Mouse (Mus musculus) liver, embryonic 13.5 days (tissue): ENCODE data around the gene Stambp. TPM values are rescaled to one million over a fixed set of nuclear protein-coding genes. Genes with fewer than 3 reads are reported as not detected.

Source experiments
- ATAC-seq: fragments of 200-750 bp; cut with Nextera tagmentation; 2 replicates; pipeline ENCODE4 v1.8.0; 2017; ENCODE audit warnings: low read depth, mild to moderate bottlenecking, moderate number of reproducible peaks, moderate library complexity
- DNase-seq: peaks from one replicate; pipeline ENCODE4 v3.0.0; 2022
- H3K27ac ChIP-seq: fragments of 300-500 bp; sonication (generic); 2 replicates; pipeline ENCODE4 v1.5.1; 2015; ENCODE audit warnings: moderate library complexity, mild to moderate bottlenecking, inconsistent platforms
- H3K27me3 ChIP-seq: fragments of 300-500 bp; sonication (generic); 2 replicates; pipeline ENCODE4 v1.6.1; 2015; ENCODE audit warnings: mild to moderate bottlenecking, inconsistent platforms
- H3K36me3 ChIP-seq: fragments of 300-500 bp; sonication (generic); 2 replicates; pipeline ENCODE4 v1.6.1; 2015; ENCODE audit warnings: mild to moderate bottlenecking, inconsistent platforms
- H3K4me1 ChIP-seq: fragments of 300-500 bp; sonication (generic); replicated peaks from 2 replicates; pipeline ENCODE4 v1.6.1; 2015; ENCODE audit warnings: inconsistent platforms
- H3K4me2 ChIP-seq: fragments of 300-500 bp; sonication (generic); 2 replicates; pipeline ENCODE4 v1.6.1; 2015; ENCODE audit warnings: inconsistent platforms, mild to moderate bottlenecking, moderate library complexity
- H3K4me3 ChIP-seq: fragments of 300-500 bp; sonication (generic); replicated peaks from 2 replicates; pipeline ENCODE4 v1.5.1; 2015; ENCODE audit warnings: mild to moderate bottlenecking, inconsistent platforms
- H3K9ac ChIP-seq: fragments of 300-500 bp; sonication (generic); 2 replicates; pipeline ENCODE4 v1.6.1; 2015; ENCODE audit warnings: mild to moderate bottlenecking, inconsistent platforms
- H3K9me3 ChIP-seq: fragments of 300-500 bp; sonication (generic); replicated peaks from 2 replicates; pipeline ENCODE4 v1.6.1; 2016; ENCODE audit warnings: inconsistent platforms
- WGBS: fragments of 180-500 bp; shearing (Covaris S2); methylation state at CpG from one replicate; pipeline ENCODE4 v1.1.7; 2015; ENCODE audit not compliant: insufficient replicate concordance; 5-methylcytosine and 5-hydroxymethylcytosine counted together
- polyA plus RNA-seq: library from polyadenylated mRNA; unstranded; fragments of >200 nt; fragmentation: Nextera tagmentation; extraction: Ambion mirVana; gene quantifications from 2 replicates; pipeline ENCODE4 v1.2.1, GENCODE M21; 2015

The Stambp gene
- polyA plus RNA-seq, 1 experiment from 2014 or later: 10.8 TPM

GRCm38 (mm10) chr6:83518637-83519036 lies 53.9 kb downstream of the Stambp start:
- Histone ChIP-seq H3K4me2 (no peak overlapping the region), H3K36me3 (no peaks in the 10 kb centered on the region)
- WGBS: 52% methylated on average over 3 of the region's 3 CpGs

GRCm38 (mm10) chr6:83515172-83515571 lies 57.4 kb downstream of the Stambp start:
- WGBS: 50% methylated on average over 3 of the region's 3 CpGs
- Histone ChIP-seq H3K36me3 (no peaks in the 10 kb centered on the region), H3K4me3 (no peak overlapping the region), H3K4me2 (no peak overlapping the region), H3K9ac (no peak overlapping the region), H3K4me1 (no peaks in the 10 kb centered on the region), H3K27ac (no peak overlapping the region), H3K27me3 (peaks cover 4% of the 10 kb centered on the region; the same call in 1 of the 2 replicates), H3K9me3 (no peaks in the 10 kb centered on the region)
- ATAC-seq (no peak), DNase-seq (no peak)

More at GRCm38 (mm10) chr6:83518637-83519036, 53.9 kb downstream of the Stambp start:
- H3K27ac ChIP-seq: no peak overlapping the region
- no peak overlapping the region for H3K4me3 ChIP-seq
- DNase-seq (no peak), ATAC-seq (no peak)
- H3K27me3 ChIP-seq: peaks cover 4% of the 10 kb centered on the region; the same call in 1 of the 2 replicates
- no peaks in the 10 kb centered on the region for H3K9me3 ChIP-seq
- H3K9ac ChIP-seq: no peak overlapping the region
- peaks cover 11% of the 10 kb centered on the region for H3K4me1 ChIP-seq

- H3K27me3 ChIP-seq: no peaks in the 10 kb centered on the region
- H3K4me1 ChIP-seq: peaks cover 5% of the 10 kb centered on the region
- no peak overlapping the region for H3K27ac ChIP-seq
- no peak overlapping the region for H3K4me3 ChIP-seq
- ATAC-seq: no peak
- no peak overlapping the region for H3K9ac ChIP-seq
- no peaks in the 10 kb centered on the region for H3K36me3 ChIP-seq
- 17% methylated on average over 1 of the region's 1 CpGs for WGBS
- DNase-seq: no peak
- H3K4me2 ChIP-seq: no peak overlapping the region
- no peaks in the 10 kb centered on the region for H3K9me3 ChIP-seq
Measured at GRCm38 (mm10) chr6:83512495-83512894, 60.0 kb downstream of the Stambp start.

GRCm38 (mm10) chr6:83510210-83510609 lies 62.3 kb downstream of the Stambp start:
- Histone ChIP-seq H3K4me2 (no peak overlapping the region), H3K9me3 (no peaks in the 10 kb centered on the region), H3K27ac (no peak overlapping the region), H3K4me3 (no peak overlapping the region), H3K4me1 (peaks cover 18% of the 10 kb centered on the region), H3K27me3 (no peaks in the 10 kb centered on the region), H3K36me3 (no peaks in the 10 kb centered on the region), H3K9ac (no peak overlapping the region)
- ATAC-seq: no peak
- 61% methylated on average over 2 of the region's 2 CpGs for WGBS
- no peak for DNase-seq

GRCm38 (mm10) chr6:83509442-83509841 lies 63.1 kb downstream of the Stambp start:
- Histone ChIP-seq H3K9ac (no peak overlapping the region), H3K36me3 (no peaks in the 10 kb centered on the region), H3K4me3 (no peak overlapping the region), H3K4me2 (no peak overlapping the region), H3K27me3 (no peaks in the 10 kb centered on the region), H3K9me3 (no peaks in the 10 kb centered on the region), H3K27ac (no peak overlapping the region), H3K4me1 (peaks cover 26% of the 10 kb centered on the region)
- DNase-seq (no peak), ATAC-seq (no peak)
- WGBS: 47% methylated on average over 8 of the region's 8 CpGs

GRCm38 (mm10) chr6:83507168-83507546 lies 65.4 kb downstream of the Stambp start:
- no peak for DNase-seq
- H3K4me3 ChIP-seq: peak overlapping the region; percentile 85
- peak overlapping the region; percentile 85 for H3K9ac ChIP-seq
- no peaks in the 10 kb centered on the region for H3K9me3 ChIP-seq
- no peaks in the 10 kb centered on the region for H3K27me3 ChIP-seq
- ATAC-seq: peak; percentile 4; the same call in 1 of the 2 replicates
- H3K36me3 ChIP-seq: no peaks in the 10 kb centered on the region
- H3K27ac ChIP-seq: peak overlapping the region; percentile 99
- peaks cover 44% of the 10 kb centered on the region for H3K4me1 ChIP-seq
- WGBS: 19% methylated on average over 6 of the region's 6 CpGs
- H3K4me2 ChIP-seq: peak overlapping the region; percentile 91

GRCm38 (mm10) chr6:83506258-83507167 lies 66.0 kb downstream of the Stambp start, which contains the start of gene Dguok:
Dguok (minus strand) TSS chr6:83506969.
- Histone ChIP-seq H3K4me1 (peaks cover 44% of the 10 kb centered on the region), H3K9ac (peak within 1 kb of the TSS; percentile 85), H3K27me3 (no peaks in the 10 kb centered on the region), H3K36me3 (0 out of 2 replicates have a peak, but pooled peaks cover 2% of the 10 kb centered on the region), H3K9me3 (no peaks in the 10 kb centered on the region), H3K4me3 (peak within 1 kb of the TSS; percentile 85), H3K27ac (peak within 1 kb of the TSS; percentile 99), H3K4me2 (peak within 1 kb of the TSS; percentile 91)
- DNase-seq (peak; percentile 96), ATAC-seq (peak; percentile 94)
- WGBS: under 1% methylated on average over 54 of the region's 54 CpGs

- ATAC-seq: no peak
- 0 out of 2 replicates have a peak, but pooled peaks cover 2% of the 10 kb centered on the region for H3K36me3 ChIP-seq
- peak overlapping the region; percentile 85 for H3K4me3 ChIP-seq
- H3K4me2 ChIP-seq: peak overlapping the region; percentile 91
- peak overlapping the region; percentile 99 for H3K27ac ChIP-seq
- peaks cover 44% of the 10 kb centered on the region for H3K4me1 ChIP-seq
- 42% methylated on average over 4 of the region's 4 CpGs for WGBS
- DNase-seq: peak; percentile 26
- no peaks in the 10 kb centered on the region for H3K9me3 ChIP-seq
- H3K9ac ChIP-seq: peak overlapping the region; percentile 85
- H3K27me3 ChIP-seq: no peaks in the 10 kb centered on the region
Measured at GRCm38 (mm10) chr6:83505554-83505953, 67.0 kb downstream of the Stambp start.

- no peak overlapping the region for H3K9ac ChIP-seq
- DNase-seq: no peak
- 0 out of 2 replicates have a peak, but pooled peaks cover 8% of the 10 kb centered on the region for H3K36me3 ChIP-seq
- no peak overlapping the region for H3K4me2 ChIP-seq
- H3K9me3 ChIP-seq: no peaks in the 10 kb centered on the region
- no peaks in the 10 kb centered on the region for H3K27me3 ChIP-seq
- H3K4me3 ChIP-seq: no peak overlapping the region
- H3K4me1 ChIP-seq: peaks cover 44% of the 10 kb centered on the region
- H3K27ac ChIP-seq: no peak overlapping the region
- WGBS: 68% methylated on average over 3 of the region's 3 CpGs
- ATAC-seq: no peak
Measured at GRCm38 (mm10) chr6:83503361-83503760, 69.2 kb downstream of the Stambp start.

DNA sequence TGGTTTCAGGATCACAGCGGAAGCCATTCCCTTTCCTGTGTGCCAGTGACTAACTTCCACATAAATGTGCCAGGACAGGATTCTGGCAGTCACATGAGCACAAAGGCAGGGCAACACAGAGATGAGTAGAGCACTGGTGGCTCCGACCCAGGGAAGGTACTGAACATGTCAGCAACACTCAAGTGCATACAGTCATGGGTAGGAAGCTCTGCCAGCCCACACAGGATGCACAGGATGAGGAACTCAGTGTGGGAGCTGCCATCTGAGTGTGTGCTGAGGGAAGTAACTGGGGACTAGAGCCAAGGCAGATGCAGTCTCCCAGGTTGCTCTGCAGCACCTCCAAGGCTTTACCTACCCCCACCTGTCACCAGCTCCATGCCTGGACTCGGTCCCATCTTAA lies 69.9 kb downstream of the Stambp start:
- Histone ChIP-seq H3K27ac (no peak overlapping the region; the same call in 1 of the 2 replicates), H3K4me2 (no peak overlapping the region), H3K4me3 (no peak overlapping the region), H3K9ac (no peak overlapping the region), H3K36me3 (0 out of 2 replicates have a peak, but pooled peaks cover 8% of the 10 kb centered on the region), H3K9me3 (no peaks in the 10 kb centered on the region), H3K27me3 (no peaks in the 10 kb centered on the region), H3K4me1 (peaks cover 44% of the 10 kb centered on the region)
- ATAC-seq: no peak
- 67% methylated on average over 3 of the region's 3 CpGs for WGBS
- DNase-seq: no peak

- no peaks in the 10 kb centered on the region for H3K27me3 ChIP-seq
- H3K36me3 ChIP-seq: 0 out of 2 replicates have a peak, but pooled peaks cover 10% of the 10 kb centered on the region
- H3K9me3 ChIP-seq: no peaks in the 10 kb centered on the region
- H3K4me3 ChIP-seq: no peak overlapping the region
- WGBS: 66% methylated on average over 9 of the region's 9 CpGs
- no peak overlapping the region for H3K9ac ChIP-seq
- no peak overlapping the region for H3K4me2 ChIP-seq
- peaks cover 48% of the 10 kb centered on the region for H3K4me1 ChIP-seq
- DNase-seq (no peak), ATAC-seq (no peak)
- peak overlapping the region; percentile 10; the same call in 1 of the 2 replicates for H3K27ac ChIP-seq
Measured at GRCm38 (mm10) chr6:83501524-83502310, 70.8 kb downstream of the Stambp start.
